Mouse (Mus musculus) skeletal muscle tissue, adult 2 months (tissue): ENCODE results near the gene Itga9.

Experiments
- DNase-seq: peaks from one replicate; pipeline ENCODE4 v3.0.0-alpha.2; 2012; ENCODE audit warnings: low read depth, low spot score

Itga9 gene

GRCm38 (mm10) chr9:118606817-118607371 is 404 bp downstream of the Itga9 start:
- no peak for DNase-seq

- DNase-seq, result no peak
Measured at GRCm38 (mm10) chr9:118607701-118608401, 1.4 kb downstream of the Itga9 start.

GRCm38 (mm10) chr9:118608556-118608955 is 2.1 kb downstream of the Itga9 start:
- DNase-seq, result no peak

- DNase-seq, result no peak
Measured at GRCm38 (mm10) chr9:118610060-118610459, 3.6 kb downstream of the Itga9 start.

GRCm38 (mm10) chr9:118611111-118611541 is 4.6 kb downstream of the Itga9 start:
- DNase-seq, result peak; percentile 70

GRCm38 (mm10) chr9:118611958-118612581 is 5.6 kb downstream of the Itga9 start:
- DNase-seq, result peak; percentile 69

GRCm38 (mm10) chr9:118617237-118617636 is 10.7 kb downstream of the Itga9 start:
- DNase-seq, result no peak

GRCm38 (mm10) chr9:118618732-118619250 is 12.3 kb downstream of the Itga9 start:
- no peak for DNase-seq

GRCm38 (mm10) chr9:118620807-118621206 is 14.3 kb downstream of the Itga9 start:
- no peak for DNase-seq

- DNase-seq, result no peak
Measured at GRCm38 (mm10) chr9:118621691-118622090, 15.2 kb downstream of the Itga9 start.

- DNase-seq, result peak; percentile 40
Measured at GRCm38 (mm10) chr9:118622376-118623166, 16.1 kb downstream of the Itga9 start.

- no peak for DNase-seq
Measured at GRCm38 (mm10) chr9:118623483-118623882, 17.0 kb downstream of the Itga9 start.

- no peak for DNase-seq
Measured at GRCm38 (mm10) chr9:118624146-118624545, 17.7 kb downstream of the Itga9 start.

GRCm38 (mm10) chr9:118629763-118630379 is 23.4 kb downstream of the Itga9 start:
- no peak for DNase-seq

GRCm38 (mm10) chr9:118631775-118632757 is 25.6 kb downstream of the Itga9 start:
- no peak for DNase-seq

- no peak for DNase-seq
Measured at GRCm38 (mm10) chr9:118632758-118633143, 26.3 kb downstream of the Itga9 start.

- no peak for DNase-seq
Measured at GRCm38 (mm10) chr9:118638642-118639210, 32.2 kb downstream of the Itga9 start.

GRCm38 (mm10) chr9:118645698-118646355 is 39.3 kb downstream of the Itga9 start:
- DNase-seq, result peak; percentile 30

GRCm38 (mm10) chr9:118647495-118647894 is 41.0 kb downstream of the Itga9 start:
- no peak for DNase-seq
